Mouse (Mus musculus) cerebellum, adult (tissue): ENCODE measurements around the gene Arhgap44.

Experiments used
- ATAC-seq: cut with Nextera tagmentation; 2 replicates; pipeline ENCODE4 v1.9.2; 2017; ENCODE audit warnings: mild to moderate bottlenecking, moderate library complexity, mixed read lengths; ENCODE audit not compliant: insufficient number of reproducible peaks, low FRiP score, low TSS enrichment

Gene Arhgap44

GRCm38 (mm10) chr11:65022771-65023170 lies 140.0 kb downstream of the Arhgap44 start:
- ATAC-seq, result no peak

- ATAC-seq, result no peak
These were observed 142.0 kb downstream of the Arhgap44 start for GRCm38 (mm10) chr11:65020744-65021143.

- ATAC-seq, result no peak
These were observed 146.0 kb downstream of the Arhgap44 start for GRCm38 (mm10) chr11:65016754-65017153.

GRCm38 (mm10) chr11:65013906-65014305 lies 148.9 kb downstream of the Arhgap44 start:
- ATAC-seq, result no peak

GRCm38 (mm10) chr11:65006047-65006446 lies 156.7 kb downstream of the Arhgap44 start:
- ATAC-seq, result no peak

- ATAC-seq, result no peak
These were observed 157.9 kb downstream of the Arhgap44 start for GRCm38 (mm10) chr11:65004836-65005235.

- no peak for ATAC-seq
These were observed 159.2 kb downstream of the Arhgap44 start for GRCm38 (mm10) chr11:65003611-65004010.

- ATAC-seq, result no peak
These were observed 161.0 kb downstream of the Arhgap44 start for GRCm38 (mm10) chr11:65001729-65002128.

GRCm38 (mm10) chr11:64999685-65000084 lies 163.1 kb downstream of the Arhgap44 start:
- no peak for ATAC-seq

- no peak for ATAC-seq
These were observed 164.3 kb downstream of the Arhgap44 start for GRCm38 (mm10) chr11:64998439-64998838.

- ATAC-seq, result no peak
These were observed 174.2 kb downstream of the Arhgap44 start for GRCm38 (mm10) chr11:64988556-64988955.

- ATAC-seq, result no peak
These were observed 183.3 kb downstream of the Arhgap44 start for GRCm38 (mm10) chr11:64979489-64979845.

GRCm38 (mm10) chr11:64978720-64979488 lies 183.9 kb downstream of the Arhgap44 start, which contains the start of gene Elac2:
TSS of gene Elac2 (plus strand) at chr11:64979038.
- peak; percentile 100 for ATAC-seq

- no peak for ATAC-seq
These were observed 190.3 kb downstream of the Arhgap44 start for GRCm38 (mm10) chr11:64972418-64972817.

- no peak for ATAC-seq
These were observed 191.2 kb downstream of the Arhgap44 start for GRCm38 (mm10) chr11:64971471-64971988.

- ATAC-seq, result no peak
These were observed 193.8 kb downstream of the Arhgap44 start for GRCm38 (mm10) chr11:64968939-64969342.

GRCm38 (mm10) chr11:64968507-64968906 lies 194.3 kb downstream of the Arhgap44 start:
- ATAC-seq, result no peak

GRCm38 (mm10) chr11:64962629-64963028 lies 200.1 kb downstream of the Arhgap44 start:
- ATAC-seq, result no peak

- no peak for ATAC-seq
These were observed 205.6 kb downstream of the Arhgap44 start for GRCm38 (mm10) chr11:64956962-64957729.
